Mouse (Mus musculus) heart, embryonic 12.5 days (tissue): ENCODE data around the gene St6galnac4. TPM values are rescaled to one million over a fixed set of nuclear protein-coding genes. Genes with fewer than 3 reads are reported as not detected.

Experiments used
- ATAC-seq: fragments of 200-750 bp; cut with Nextera tagmentation; 2 replicates; pipeline ENCODE4 v1.8.0; 2017; ENCODE audit warnings: moderate TSS enrichment, moderate library complexity; ENCODE audit not compliant: insufficient number of reproducible peaks, low FRiP score
- H3K27ac ChIP-seq: fragments of 300-500 bp; sonication (generic); 2 replicates; pipeline ENCODE4 v1.5.1; 2016; ENCODE audit warnings: mild to moderate bottlenecking, moderate library complexity; ENCODE audit not compliant: poor library complexity, severe bottlenecking
- H3K27me3 ChIP-seq: fragments of 300-500 bp; sonication (generic); replicated peaks from 2 replicates; pipeline ENCODE4 v1.6.1; 2016; ENCODE audit warnings: mild to moderate bottlenecking, moderate library complexity
- H3K36me3 ChIP-seq: fragments of 300-500 bp; sonication (generic); 2 replicates; pipeline ENCODE4 v1.6.1; 2016; ENCODE audit warnings: mild to moderate bottlenecking, moderate library complexity
- H3K4me1 ChIP-seq: fragments of 300-500 bp; sonication (generic); replicated peaks from 2 replicates; pipeline ENCODE4 v1.6.1; 2016; ENCODE audit warnings: mild to moderate bottlenecking
- H3K4me2 ChIP-seq: fragments of 300-500 bp; sonication (generic); 2 replicates; pipeline ENCODE4 v1.6.1; 2016; ENCODE audit warnings: mild to moderate bottlenecking, moderate library complexity
- H3K4me3 ChIP-seq: fragments of 300-500 bp; sonication (generic); 2 replicates; pipeline ENCODE4 v1.5.1; 2016; ENCODE audit warnings: mild to moderate bottlenecking
- H3K9ac ChIP-seq: fragments of 300-500 bp; sonication (generic); 2 replicates; pipeline ENCODE4 v1.6.1; 2016; ENCODE audit warnings: mild to moderate bottlenecking, moderate library complexity
- H3K9me3 ChIP-seq: fragments of 300-500 bp; sonication (generic); replicated peaks from 2 replicates; pipeline ENCODE4 v1.6.1; 2016; ENCODE audit warnings: mild to moderate bottlenecking, moderate library complexity
- WGBS: fragments of 180-500 bp; shearing (Covaris S2); methylation state at CpG from one replicate; pipeline ENCODE4 v1.1.7; 2016; 5-methylcytosine and 5-hydroxymethylcytosine counted together
- polyA plus RNA-seq: library from polyadenylated mRNA; unstranded; fragments of >200 nt; fragmentation: Nextera tagmentation; extraction: Ambion mirVana; gene quantifications from 2 replicates; pipeline ENCODE4 v1.2.1, GENCODE M21; 2016

Gene St6galnac4
- polyA plus RNA-seq, 1 experiment from 2014 or later: 45.6 TPM

DNA sequence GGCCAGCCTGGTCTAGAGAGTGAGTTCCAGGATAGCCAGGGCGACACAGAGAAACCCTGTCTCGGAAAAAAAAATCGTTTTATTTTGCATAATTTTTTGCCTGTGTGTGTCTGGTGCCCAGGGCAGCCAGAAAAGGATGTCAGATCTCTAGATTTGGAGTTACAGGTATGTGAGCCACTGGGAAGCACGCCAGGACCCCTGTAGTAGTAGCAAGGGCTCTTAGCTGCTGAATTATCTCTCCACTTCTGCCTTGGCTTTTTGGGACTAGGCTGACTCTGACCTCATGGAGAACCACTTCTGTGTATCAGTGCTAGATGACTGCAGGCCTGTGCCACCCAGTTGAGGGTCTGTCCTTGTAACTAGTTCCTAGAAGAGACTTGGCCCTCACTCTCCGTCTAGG is 54.9 kb downstream of the St6galnac4 start:
- no peak overlapping the region for H3K9ac ChIP-seq
- no peak overlapping the region for H3K4me2 ChIP-seq
- no peaks in the 10 kb centered on the region for H3K27me3 ChIP-seq
- H3K27ac ChIP-seq: peak overlapping the region; percentile 76; the same call in 1 of the 2 replicates
- WGBS: 74% methylated on average over 5 of the region's 5 CpGs
- H3K9me3 ChIP-seq: no peaks in the 10 kb centered on the region
- H3K4me3 ChIP-seq: no peak overlapping the region
- ATAC-seq: no peak
- peaks cover 77% of the 10 kb centered on the region for H3K4me1 ChIP-seq
- no peaks in the 10 kb centered on the region for H3K36me3 ChIP-seq

DNA sequence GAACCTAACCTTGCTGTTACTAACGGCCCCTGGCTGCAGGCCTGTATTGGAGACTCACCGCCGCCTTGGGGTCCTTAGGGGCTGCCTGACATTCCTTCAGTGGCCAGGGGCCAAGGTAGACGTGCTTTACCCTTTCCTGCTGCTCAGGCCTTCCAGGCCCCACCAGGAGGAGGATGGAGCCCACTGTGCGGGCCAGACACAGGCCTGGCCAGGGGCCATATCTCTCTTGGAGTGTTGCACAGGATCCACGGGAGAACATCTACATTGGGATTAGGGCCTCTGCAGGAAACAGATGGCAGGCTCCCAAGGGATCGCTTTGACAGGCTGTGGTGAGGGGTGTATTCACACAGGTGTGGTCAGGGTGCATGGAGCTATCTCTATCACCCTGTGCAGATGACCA is 55.9 kb downstream of the St6galnac4 start:
- Histone ChIP-seq H3K4me2 (no peak overlapping the region), H3K27ac (peak overlapping the region; percentile 76), H3K36me3 (no peaks in the 10 kb centered on the region), H3K4me3 (no peak overlapping the region), H3K4me1 (peaks cover 69% of the 10 kb centered on the region), H3K9ac (peak overlapping the region; percentile 27; the same call in 1 of the 2 replicates), H3K27me3 (no peaks in the 10 kb centered on the region), H3K9me3 (no peaks in the 10 kb centered on the region)
- WGBS: 48% methylated on average over 7 of the region's 7 CpGs
- peak; percentile 54 for ATAC-seq

DNA sequence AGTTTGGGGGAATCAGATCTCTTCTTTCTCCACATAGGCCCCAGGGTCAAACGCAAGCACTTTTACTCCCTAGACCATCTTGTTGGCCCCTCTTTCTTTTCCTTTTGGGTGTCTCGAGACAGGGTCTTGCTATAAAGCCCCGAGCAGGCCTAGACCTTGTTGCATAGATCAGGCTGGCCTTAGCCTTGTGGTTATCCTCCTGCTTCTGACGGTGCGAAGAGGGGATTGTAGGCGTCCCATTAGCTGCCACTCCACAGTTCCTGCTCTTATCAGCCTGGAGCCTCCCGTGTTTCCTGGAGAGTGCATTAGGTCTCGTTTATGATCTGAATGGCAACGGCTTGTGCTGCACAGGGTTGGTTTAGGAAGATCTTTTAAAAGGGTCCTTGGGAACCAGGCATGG is 57.2 kb downstream of the St6galnac4 start:
- Histone ChIP-seq H3K27me3 (no peaks in the 10 kb centered on the region), H3K27ac (peak overlapping the region; percentile 23), H3K36me3 (peaks cover 3% of the 10 kb centered on the region; the same call in 1 of the 2 replicates), H3K9me3 (no peaks in the 10 kb centered on the region), H3K4me2 (no peak overlapping the region), H3K4me3 (no peak overlapping the region), H3K9ac (no peak overlapping the region), H3K4me1 (peaks cover 62% of the 10 kb centered on the region)
- WGBS: 37% methylated on average over 9 of the region's 9 CpGs
- no peak for ATAC-seq

DNA sequence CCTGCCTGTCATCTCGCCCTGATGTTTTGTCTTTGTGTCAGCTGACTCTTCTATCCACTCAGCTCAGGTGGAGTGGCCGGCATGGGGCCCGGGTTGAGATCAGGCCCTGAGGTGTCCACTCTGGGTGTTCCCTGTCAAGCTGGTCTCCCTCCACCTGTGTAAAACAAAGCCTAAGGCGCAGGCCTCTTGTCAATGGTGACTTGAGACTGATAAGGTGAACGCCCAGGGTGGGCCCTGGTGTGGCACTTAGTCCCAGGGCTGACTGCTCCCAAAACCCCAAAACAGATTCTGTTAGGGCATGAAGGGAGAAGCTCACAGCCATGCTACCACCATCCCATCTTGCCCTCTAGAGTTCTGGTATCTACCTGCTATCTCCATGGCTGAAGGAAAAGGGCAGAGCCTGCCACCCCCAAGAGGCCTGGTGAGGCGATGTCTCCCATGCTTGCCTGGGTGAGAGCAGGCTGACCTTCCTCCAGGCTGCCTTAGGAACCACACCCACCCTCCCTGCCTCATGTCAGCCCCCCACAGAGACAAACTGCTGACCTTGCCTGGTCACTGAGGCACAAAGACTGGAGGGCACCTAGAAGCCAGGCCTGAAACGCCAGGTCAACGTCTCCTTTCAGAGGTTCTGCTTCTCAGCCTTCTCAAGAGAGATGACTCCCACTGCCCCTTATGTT is 58.0 kb downstream of the St6galnac4 start:
- Histone ChIP-seq H3K27ac (peak overlapping the region; percentile 87; the same call in 1 of the 2 replicates), H3K36me3 (peaks cover 3% of the 10 kb centered on the region; the same call in 1 of the 2 replicates)

DNA sequence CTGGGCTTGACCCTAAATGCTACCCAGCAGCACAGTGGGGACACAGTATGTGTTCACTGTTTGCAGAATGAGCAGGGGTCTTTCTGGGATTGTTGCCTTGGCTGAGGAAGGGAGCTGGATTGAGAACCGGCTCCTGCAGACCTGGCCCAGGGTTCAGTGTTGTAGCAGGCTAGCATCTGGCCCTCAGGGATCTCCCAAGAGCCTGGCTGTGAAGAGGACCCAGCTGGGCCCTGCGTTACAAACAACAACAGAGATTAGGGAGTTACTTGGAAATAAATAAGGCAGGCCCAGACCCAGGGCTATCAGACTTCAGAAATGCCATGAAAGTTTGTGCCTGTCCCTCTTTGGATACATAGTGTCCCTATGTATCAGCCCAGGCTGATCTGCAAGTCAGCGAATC is 58.8 kb downstream of the St6galnac4 start:
- H3K4me1 ChIP-seq: peaks cover 59% of the 10 kb centered on the region
- H3K4me3 ChIP-seq: no peak overlapping the region
- ATAC-seq: no peak

More for the DNA sequence above, 58.0 kb downstream of the St6galnac4 start:
- no peak for ATAC-seq
- H3K9ac ChIP-seq: no peak overlapping the region
- H3K27me3 ChIP-seq: no peaks in the 10 kb centered on the region
- peaks cover 58% of the 10 kb centered on the region for H3K4me1 ChIP-seq
- no peak overlapping the region for H3K4me3 ChIP-seq
- H3K9me3 ChIP-seq: no peaks in the 10 kb centered on the region
- H3K4me2 ChIP-seq: no peak overlapping the region
- WGBS: 65% methylated on average over 8 of the region's 8 CpGs

DNA sequence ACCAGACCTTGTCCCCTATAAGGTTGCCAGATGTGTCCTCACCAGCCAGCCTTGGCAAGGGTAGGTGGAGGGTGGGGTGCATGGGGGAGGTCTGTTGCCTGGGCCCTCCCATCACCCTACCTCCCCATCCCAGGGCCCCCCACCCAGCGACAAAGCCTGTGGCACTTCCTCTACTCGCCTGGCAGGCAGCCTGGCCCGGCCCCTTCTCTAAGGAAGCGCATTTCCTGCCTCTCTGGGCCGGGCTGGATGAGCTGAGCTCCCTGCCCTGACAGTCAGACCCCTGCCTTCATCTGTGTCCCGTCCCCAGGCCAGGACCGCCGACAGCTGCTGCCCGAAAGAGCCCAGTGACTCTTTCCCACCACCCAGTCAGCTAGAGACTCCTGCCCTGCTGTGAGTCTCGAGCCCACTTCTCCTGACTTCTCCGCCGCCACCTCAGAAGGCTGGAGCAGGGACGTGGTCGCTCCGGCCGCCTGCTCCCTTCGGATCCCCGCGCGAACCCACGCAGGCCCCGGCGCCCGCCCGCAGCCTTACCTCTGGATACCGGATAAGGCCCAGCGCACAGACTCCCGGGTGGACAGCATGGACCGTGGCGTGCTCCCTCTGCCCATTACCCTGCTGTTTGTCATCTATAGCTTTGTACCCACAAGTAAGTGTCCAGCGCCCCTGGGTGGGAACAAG is 59.6 kb downstream of the St6galnac4 start, which contains the start of gene Eng:
Gene Eng (plus strand): TSS at position 217 of the 678 bp plus-strand sequence.
- Histone ChIP-seq H3K27ac (peak within 1 kb of the TSS; percentile 87), H3K4me2 (peak within 1 kb of the TSS; percentile 64), H3K9me3 (no peaks in the 10 kb centered on the region), H3K4me1 (peaks cover 65% of the 10 kb centered on the region), H3K27me3 (no peaks in the 10 kb centered on the region), H3K4me3 (peak within 1 kb of the TSS; percentile 54), H3K9ac (peak within 1 kb of the TSS; percentile 77), H3K36me3 (peaks cover 6% of the 10 kb centered on the region)
- 33% methylated on average over 31 of the region's 31 CpGs for WGBS
- ATAC-seq: peak; percentile 74

More for the DNA sequence above, 58.8 kb downstream of the St6galnac4 start:
- Histone ChIP-seq H3K36me3 (peaks cover 5% of the 10 kb centered on the region), H3K9ac (no peak overlapping the region), H3K9me3 (no peaks in the 10 kb centered on the region), H3K4me2 (no peak overlapping the region), H3K27me3 (no peaks in the 10 kb centered on the region), H3K27ac (peak overlapping the region; percentile 87)
- WGBS: 62% methylated on average over 3 of the region's 3 CpGs

DNA sequence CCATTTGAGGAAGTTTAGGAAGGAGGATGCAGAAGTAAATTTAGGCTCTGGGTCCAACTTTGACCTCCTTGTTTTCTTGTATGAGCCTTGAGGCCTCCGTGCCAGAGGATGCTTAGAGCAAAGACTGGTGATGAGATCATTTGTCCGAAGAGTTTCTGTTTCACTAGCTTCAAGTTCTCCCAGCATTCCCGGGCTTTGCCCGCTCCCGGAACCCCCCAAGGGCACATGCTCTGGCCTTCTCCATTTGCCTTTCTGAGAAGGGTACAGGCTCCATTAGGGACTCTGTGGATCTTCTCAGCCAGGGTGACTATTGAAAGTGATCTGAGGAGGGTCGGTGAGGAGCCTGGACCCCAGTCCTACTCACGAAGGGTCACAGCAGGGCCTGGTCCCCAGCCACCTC is 60.5 kb downstream of the St6galnac4 start:
- Histone ChIP-seq H3K4me3 (peak overlapping the region; percentile 54), H3K4me1 (peaks cover 60% of the 10 kb centered on the region), H3K27me3 (no peaks in the 10 kb centered on the region), H3K4me2 (peak overlapping the region; percentile 64), H3K36me3 (peaks cover 11% of the 10 kb centered on the region), H3K27ac (peak overlapping the region; percentile 87), H3K9me3 (no peaks in the 10 kb centered on the region), H3K9ac (peak overlapping the region; percentile 77)
- WGBS: 70% methylated on average over 7 of the region's 7 CpGs
- ATAC-seq: no peak

Other genes with a start within 250 kb of the St6galnac4 start
- 40.5 and 42.2 TPM in 2 replicates for gene Ciz1, start 234.8 kb upstream of the St6galnac4 start, polyA plus RNA-seq
- 6.2 and 7.6 TPM in 2 replicates for gene Dnm1, start 233.8 kb upstream of the St6galnac4 start, polyA plus RNA-seq
- gene 1110008P14Rik, start 205.2 kb upstream of the St6galnac4 start, polyA plus RNA-seq: 48.2 and 48.9 TPM in 2 replicates
- gene Lcn2, start 198.8 kb upstream of the St6galnac4 start, polyA plus RNA-seq: 0.14 and 0.38 TPM in 2 replicates
- gene Ptges2, start 191.2 kb upstream of the St6galnac4 start, polyA plus RNA-seq: 39.9 and 44.9 TPM in 2 replicates
- gene Naif1, start 136.6 kb upstream of the St6galnac4 start, polyA plus RNA-seq: 4.7 and 5.4 TPM in 2 replicates
- gene Slc25a25, start 135.7 kb upstream of the St6galnac4 start, polyA plus RNA-seq: 13.0 and 14.3 TPM in 2 replicates
- 7.9 and 9.0 TPM in 2 replicates for gene Fam102a, start 51.8 kb upstream of the St6galnac4 start, polyA plus RNA-seq
- gene Dpm2, start 16.2 kb upstream of the St6galnac4 start, polyA plus RNA-seq: 68.0 and 71.5 TPM in 2 replicates
- gene Pip5kl1, start 12.3 kb upstream of the St6galnac4 start, polyA plus RNA-seq: 0.23 and 0.33 TPM in 2 replicates
- 0.18 and 0.24 TPM in 2 replicates for gene 9430097D07Rik, start 11.4 kb upstream of the St6galnac4 start, polyA plus RNA-seq
- 31.6 and 35.3 TPM in 2 replicates for gene St6galnac6, start 12.6 kb downstream of the St6galnac4 start, polyA plus RNA-seq
- gene Ak1, start 34.7 kb downstream of the St6galnac4 start, polyA plus RNA-seq: 285 and 294 TPM in 2 replicates
- 159 and 168 TPM in 2 replicates for gene Eng, start 59.5 kb downstream of the St6galnac4 start, polyA plus RNA-seq
- gene Fpgs, start 117.0 kb downstream of the St6galnac4 start, polyA plus RNA-seq: 18.7 and 20.3 TPM in 2 replicates
- gene Cdk9, start 126.0 kb downstream of the St6galnac4 start, polyA plus RNA-seq: 67.5 and 73.3 TPM in 2 replicates
- 35.4 and 36.0 TPM in 2 replicates for gene Sh2d3c, start 134.0 kb downstream of the St6galnac4 start, polyA plus RNA-seq
- gene 6330409D20Rik, start 153.9 kb downstream of the St6galnac4 start, polyA plus RNA-seq: not detected in 2 replicates
- 38.5 and 39.3 TPM in 2 replicates for gene Tor2a, start 170.1 kb downstream of the St6galnac4 start, polyA plus RNA-seq
- gene Ttc16, start 188.5 kb downstream of the St6galnac4 start, polyA plus RNA-seq: 0.09 and 0.24 TPM in 2 replicates
- 4.2 and 5.2 TPM in 2 replicates for gene Ptrh1, start 188.7 kb downstream of the St6galnac4 start, polyA plus RNA-seq
- gene Cfap157, start 197.3 kb downstream of the St6galnac4 start, polyA plus RNA-seq: 0.63 and 0.98 TPM in 2 replicates